9 mouse cellular contexts compared by ENCODE assay signal in the genomic region with DNA sequence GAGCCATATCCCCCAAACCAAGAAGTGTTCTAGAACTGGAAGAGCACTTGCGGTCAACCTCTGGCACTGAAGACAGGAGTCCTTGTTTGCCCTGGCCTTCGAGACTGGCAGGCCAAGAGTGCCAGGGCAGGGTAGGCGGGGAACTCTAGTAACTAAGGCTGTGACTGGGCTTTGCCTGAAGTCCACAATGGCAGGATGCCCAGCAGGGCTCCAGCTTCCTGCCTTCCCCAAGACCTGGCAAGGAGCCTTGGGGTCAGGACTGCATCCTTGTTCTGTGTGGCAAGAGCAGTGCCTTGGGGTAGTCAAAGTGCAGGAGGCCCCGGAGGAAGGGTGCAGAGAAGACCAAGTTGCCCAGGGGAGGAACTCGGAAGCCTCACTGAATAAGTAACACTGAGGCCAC. TPM values are rescaled to one million over a fixed set of nuclear protein-coding genes. Genes with fewer than 3 reads are reported as not detected.
DNase-seq lines count a peak whose midpoint lies in the region.
"Had no signal": no experiment of that assay in that cellular context is flagged by ENCODE, and none has a peak within 500 bp of the region (broad histone marks: within the 10 kb centered on the region; RNA-seq: fewer than 3 reads in every experiment).

No protein-coding gene starts in this region.

- no peaks in the 10 kb centered on the region for H3K9me3 ChIP-seq in limb, embryonic 10.5 days (replicated peaks)

- WGBS in limb, embryonic 10.5 days = 88% methylated on average over 5 of the region's 5 CpGs

- H3K27me3 ChIP-seq in limb, embryonic 10.5 days (ENCODE audit: low read depth, poor library complexity, severe bottlenecking) = no peaks in the 10 kb centered on the region

- peak; percentile 89 for DNase-seq in 3134 (ENCODE audit: extremely low read depth, insufficient read length, low spot score)
- DNase-seq in Muller cell, postnatal 12 days (ENCODE audit: inconsistent ontology term) = peak; percentile 70
- DNase-seq in frontal cortex, postnatal 36 days (ENCODE audit: low spot score in 2 of 2) = peak; percentile 57 to 71
- peak; percentile 61 to 75 for DNase-seq in kidney, postnatal 4 days
- peak; percentile 87 to 92 for DNase-seq in lung, postnatal 4 days
- DNase-seq in retina, embryonic 14.5 days (ENCODE audit: low spot score) = no peak
- DNase-seq in limb, embryonic 10.5 days (ENCODE audit: low spot score) = no peak

- peaks cover 16% of the 10 kb centered on the region for H3K36me3 ChIP-seq in limb, embryonic 10.5 days

- H3K4me3 ChIP-seq in limb, embryonic 10.5 days = no peak overlapping the region

- H3K27ac ChIP-seq in limb, embryonic 10.5 days = no peak overlapping the region
- H3K27ac ChIP-seq: macrophage had no signal

- H3K4me1 ChIP-seq in limb, embryonic 10.5 days = no peaks in the 10 kb centered on the region

RNA-seq across cellular contexts. Expression of a gene that starts 8.0 kb away (rescaled TPM):
- polyA plus RNA-seq in limb, embryonic 10.5 days (2016; fragmentation: Nextera tagmentation; extraction: Ambion mirVana) = 12.9 and 17.0 TPM in 2 replicates

RNA-seq across cellular contexts. Expression of a gene that starts 8.1 kb away (rescaled TPM):
- 0.67 and 0.70 TPM in 2 replicates for polyA plus RNA-seq in limb, embryonic 10.5 days (2016; fragmentation: Nextera tagmentation; extraction: Ambion mirVana)
- polyA plus RNA-seq: heart, embryonic 14.5 days had no signal

RNA-seq across cellular contexts. Expression of a gene that starts 11.4 kb away (rescaled TPM):
- polyA plus RNA-seq in limb, embryonic 10.5 days (2016; fragmentation: Nextera tagmentation; extraction: Ambion mirVana) = 2.5 and 2.6 TPM in 2 replicates

RNA-seq across cellular contexts. Expression of a gene that starts 28.9 kb away (rescaled TPM):
- polyA plus RNA-seq in limb, embryonic 10.5 days (2016; fragmentation: Nextera tagmentation; extraction: Ambion mirVana) = 19.5 and 23.9 TPM in 2 replicates

RNA-seq across cellular contexts. Expression of a gene that starts 39.3 kb away (rescaled TPM):
- polyA plus RNA-seq in limb, embryonic 10.5 days (2016; fragmentation: Nextera tagmentation; extraction: Ambion mirVana) = 0.23 and 0.34 TPM in 2 replicates

Comparison
In these comparisons a context has a peak if more than half of its experiments do, and no peak if none do; other contexts are left out.
1. DNase-seq: peak in 3134 (single experiment), Muller cell, postnatal 12 days (single experiment), frontal cortex, postnatal 36 days (2 of 2), kidney, postnatal 4 days (2 of 2) and lung, postnatal 4 days (2 of 2); none in retina, embryonic 14.5 days (single experiment) and limb, embryonic 10.5 days (single experiment).